Comparison of ENCODE assay signal across 8 mouse cellular contexts in genomic region chr11:5715630-5716105, GRCm38 (mm10). TPM values are rescaled to one million over a fixed set of nuclear protein-coding genes. Genes with fewer than 3 reads are reported as not detected.
DNase-seq lines count a peak whose midpoint lies in the region; ATAC-seq and TF ChIP-seq lines count a peak whose summit lies in the region.

Mrps24 (minus strand) TSS chr11:5715680.

- H3K9ac ChIP-seq in kidney, embryonic 16.5 days (replicated peaks; ENCODE audit: low read length) = no peak within 1 kb of the TSS
- H3K9ac ChIP-seq in hindbrain, embryonic 14.5 days = no peak within 1 kb of the TSS
- H3K9ac ChIP-seq in liver, embryonic 15.5 days = no peak within 1 kb of the TSS

- no peaks in the 10 kb centered on the region for H3K4me1 ChIP-seq in kidney, embryonic 16.5 days (ENCODE audit: insufficient read depth, low read length)
- no peaks in the 10 kb centered on the region for H3K4me1 ChIP-seq in hindbrain, embryonic 14.5 days (replicated peaks; ENCODE audit: control insufficient read depth, insufficient read depth, low read length)
- H3K4me1 ChIP-seq in liver, embryonic 15.5 days (replicated peaks) = no peaks in the 10 kb centered on the region

- WGBS in kidney, embryonic 16.5 days = 84% methylated on average over 14 of the region's 14 CpGs
- 82% methylated on average over 14 of the region's 14 CpGs for WGBS in hindbrain, embryonic 14.5 days
- 85% methylated on average over 14 of the region's 14 CpGs for WGBS in liver, embryonic 15.5 days (ENCODE audit: insufficient replicate concordance)

- no peak within 1 kb of the TSS for H3K4me3 ChIP-seq in kidney, embryonic 16.5 days (ENCODE audit: low read length)
- no peak within 1 kb of the TSS for H3K4me3 ChIP-seq in gastrocnemius, adult 2 months
- no peak within 1 kb of the TSS for H3K4me3 ChIP-seq in hindbrain, embryonic 14.5 days (replicated peaks; ENCODE audit: low read length)
- H3K4me3 ChIP-seq in liver, embryonic 15.5 days (replicated peaks) = no peak within 1 kb of the TSS

- intact Hi-C loops in gastrocnemius, adult 2 months (cut with DNase I) = no loop called here

- H3K27ac ChIP-seq in kidney, embryonic 16.5 days (ENCODE audit: low read length) = no peak within 1 kb of the TSS
- peak within 1 kb of the TSS; percentile 46; the same call in 1 of the 2 replicates for H3K27ac ChIP-seq in gastrocnemius, adult 2 months
- no peak within 1 kb of the TSS for H3K27ac ChIP-seq in hindbrain, embryonic 14.5 days
- no peak within 1 kb of the TSS for H3K27ac ChIP-seq in liver, embryonic 15.5 days (replicated peaks)

- H3K36me3 ChIP-seq in kidney, embryonic 16.5 days (ENCODE audit: insufficient read depth, low read length) = peaks cover 44% of the 10 kb centered on the region
- H3K36me3 ChIP-seq in hindbrain, embryonic 14.5 days (replicated peaks; ENCODE audit: control insufficient read depth, insufficient read depth) = peaks cover 45% of the 10 kb centered on the region
- peaks cover 53% of the 10 kb centered on the region for H3K36me3 ChIP-seq in liver, embryonic 15.5 days (replicated peaks)

- no peak for DNase-seq in kidney, postnatal 10 days
- DNase-seq in adrenal gland, adult 8-10 months = no peak
- peak; percentile 43 for DNase-seq in gastrocnemius, adult 2 months
- DNase-seq in hindbrain, embryonic 14.5 days (ENCODE audit: low spot score) = no peak
- no peak for DNase-seq in T-cell, adult 2 months (ENCODE audit: low spot score)
- no peak for DNase-seq in embryo, embryonic 10.5 days (ENCODE audit: low spot score)

- no peak within 1 kb of the TSS for H3K4me2 ChIP-seq in kidney, embryonic 16.5 days (replicated peaks; ENCODE audit: low read depth, low read length)
- no peak within 1 kb of the TSS for H3K4me2 ChIP-seq in hindbrain, embryonic 14.5 days (replicated peaks)
- no peak within 1 kb of the TSS for H3K4me2 ChIP-seq in liver, embryonic 15.5 days

- TF ChIP-seq CTCF in gastrocnemius, adult 2 months (IDR thresholded peaks at IDR 0.05) = no peak

- H3K9me3 ChIP-seq in kidney, embryonic 16.5 days (ENCODE audit: low read length) = no peaks in the 10 kb centered on the region
- H3K9me3 ChIP-seq in hindbrain, embryonic 14.5 days (ENCODE audit: control insufficient read depth, low read length) = no peaks in the 10 kb centered on the region
- no peaks in the 10 kb centered on the region for H3K9me3 ChIP-seq in liver, embryonic 15.5 days (replicated peaks)

- no peaks in the 10 kb centered on the region for H3K27me3 ChIP-seq in kidney, embryonic 16.5 days (ENCODE audit: insufficient read depth, low read length)
- H3K27me3 ChIP-seq in hindbrain, embryonic 14.5 days (ENCODE audit: control insufficient read depth, insufficient read depth, low read length) = no peaks in the 10 kb centered on the region
- no peaks in the 10 kb centered on the region for H3K27me3 ChIP-seq in liver, embryonic 15.5 days

- ATAC-seq in kidney, embryonic 16.5 days (ENCODE audit: low FRiP score, low TSS enrichment) = no peak
- no peak for ATAC-seq in hindbrain, embryonic 14.5 days (ENCODE audit: low FRiP score)
- ATAC-seq in liver, embryonic 15.5 days (ENCODE audit: insufficient read depth) = no peak

RNA-seq across cellular contexts. Expression of gene Mrps24, which starts in this region (rescaled TPM):
- 197 and 212 TPM in 2 replicates for polyA plus RNA-seq in kidney, embryonic 16.5 days (2015; fragmentation: Nextera tagmentation; extraction: Ambion mirVana)
- total RNA-seq in adrenal gland, adult 8-10 months (2022) = 100 to 1,000 TPM; 102 to 222 (median 154) TPM
- total RNA-seq in gastrocnemius, adult 2 months (2021) = 100 to 1,000 TPM in 1 of 2 experiments, 10 to 100 TPM in 1; 92.2 to 109 TPM
- polyA plus RNA-seq in hindbrain, embryonic 14.5 days (2014; fragmentation: Nextera tagmentation; extraction: Ambion mirVana) = 186 and 224 TPM in 2 replicates
- polyA plus RNA-seq in liver, embryonic 15.5 days (2015; fragmentation: Nextera tagmentation; extraction: Ambion mirVana) = 88.8 and 90.8 TPM in 2 replicates
